Mouse (Mus musculus): ENCODE data around the gene Gorasp1. TPM values are rescaled to one million over a fixed set of nuclear protein-coding genes. Genes with fewer than 3 reads are reported as not detected.

Gorasp1 gene
- total RNA-seq, 2 experiments from 2014 or later: 16.2 to 17.6 TPM

GRCm38 (mm10) chr9:119972582-119972981 lies 35.2 kb upstream of the Gorasp1 start:
- no peak for DNase-seq

GRCm38 (mm10) chr9:119972166-119972565 lies 34.8 kb upstream of the Gorasp1 start:
- no peak for DNase-seq

GRCm38 (mm10) chr9:119970763-119971656 lies 33.6 kb upstream of the Gorasp1 start:
- DNase-seq: no peak

- peak; percentile 73 for DNase-seq
Observed at GRCm38 (mm10) chr9:119970221-119970620, 32.9 kb upstream of the Gorasp1 start.

- no peak for DNase-seq
Observed at GRCm38 (mm10) chr9:119969811-119970210, 32.4 kb upstream of the Gorasp1 start.

GRCm38 (mm10) chr9:119966221-119966910 lies 29.0 kb upstream of the Gorasp1 start:
- DNase-seq: no peak

GRCm38 (mm10) chr9:119965186-119965585 lies 27.8 kb upstream of the Gorasp1 start:
- DNase-seq: no peak

GRCm38 (mm10) chr9:119964206-119964605 lies 26.8 kb upstream of the Gorasp1 start:
- DNase-seq: no peak

- peak; percentile 71 for DNase-seq
Observed at GRCm38 (mm10) chr9:119962987-119963667, 25.8 kb upstream of the Gorasp1 start.

- DNase-seq: no peak
Observed at GRCm38 (mm10) chr9:119962216-119962615, 24.9 kb upstream of the Gorasp1 start.

- no peak for DNase-seq
Observed at GRCm38 (mm10) chr9:119958835-119959234, 21.5 kb upstream of the Gorasp1 start.

GRCm38 (mm10) chr9:119951388-119951787 lies 14.0 kb upstream of the Gorasp1 start:
- DNase-seq: no peak

- DNase-seq: no peak
Observed at GRCm38 (mm10) chr9:119950434-119950833, 13.1 kb upstream of the Gorasp1 start.

GRCm38 (mm10) chr9:119948804-119949203 lies 11.4 kb upstream of the Gorasp1 start:
- no peak for DNase-seq

- no peak for DNase-seq
Observed at GRCm38 (mm10) chr9:119945173-119945900, 8.0 kb upstream of the Gorasp1 start.

GRCm38 (mm10) chr9:119943326-119943725 lies 6.0 kb upstream of the Gorasp1 start:
- DNase-seq: no peak

GRCm38 (mm10) chr9:119941861-119942260 lies 4.5 kb upstream of the Gorasp1 start:
- DNase-seq: no peak

- DNase-seq: no peak
Observed at GRCm38 (mm10) chr9:119941407-119941806, 4.0 kb upstream of the Gorasp1 start.

- DNase-seq: no peak
Observed at GRCm38 (mm10) chr9:119939646-119940045, 2.3 kb upstream of the Gorasp1 start.

- no peak for DNase-seq
Observed at GRCm38 (mm10) chr9:119938496-119938895, 1.1 kb upstream of the Gorasp1 start.

- DNase-seq: no peak
Observed at GRCm38 (mm10) chr9:119933675-119934074, 3.7 kb downstream of the Gorasp1 start.

GRCm38 (mm10) chr9:119932358-119932757 lies 5.0 kb downstream of the Gorasp1 start:
- DNase-seq: no peak
